Mouse (Mus musculus) left cerebral cortex, postnatal 4 days (tissue): Measurements from ENCODE around the gene Spred2. TPM values are rescaled to one million over a fixed set of nuclear protein-coding genes. Genes with fewer than 3 reads are reported as not detected.

Experiments used
- DNase-seq: peaks from one replicate; pipeline ENCODE4 v3.0.0-alpha.2; 2022
- intact Hi-C: fragments of 180-260 bp; cut with DNase I; formaldehyde crosslinking; loops from one replicate; pipeline ENCODE4 v1.15.1; 2025
- total RNA-seq, 2 experiments: library from RNA; stranded (reverse); gene quantifications; 2 replicates each; pipeline ENCODE4 v1.2.3; 2021

Gene Spred2
- total RNA-seq, 2 experiments from 2014 or later, result 52.1 to 57.0 TPM

DNA sequence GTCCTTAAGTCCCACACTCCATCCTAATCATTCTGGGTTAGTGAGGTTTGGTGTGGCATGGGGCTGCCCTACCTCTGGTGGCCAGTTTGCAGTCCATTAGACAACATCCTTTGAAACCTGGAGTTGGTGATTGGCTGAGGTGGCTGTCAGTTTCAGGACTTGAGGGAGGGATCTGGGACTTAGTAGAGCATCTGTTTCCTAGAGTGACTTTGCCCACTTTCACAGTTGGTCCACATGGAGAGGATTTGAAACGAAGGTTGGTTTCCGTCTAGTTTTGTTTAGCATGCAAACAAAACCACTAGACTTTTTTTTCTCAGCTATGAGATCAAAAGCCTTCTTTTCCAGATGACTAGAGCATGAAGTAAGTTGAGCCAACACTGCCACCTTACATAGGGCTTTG, 53.5 kb downstream of the Spred2 start:
- intact Hi-C loops, result no loop called here
- no peak for DNase-seq

GRCm38 (mm10) chr11:19979338-19979737, 55.2 kb downstream of the Spred2 start:
- DNase-seq, result no peak
- intact Hi-C loops, result no loop called here

DNA sequence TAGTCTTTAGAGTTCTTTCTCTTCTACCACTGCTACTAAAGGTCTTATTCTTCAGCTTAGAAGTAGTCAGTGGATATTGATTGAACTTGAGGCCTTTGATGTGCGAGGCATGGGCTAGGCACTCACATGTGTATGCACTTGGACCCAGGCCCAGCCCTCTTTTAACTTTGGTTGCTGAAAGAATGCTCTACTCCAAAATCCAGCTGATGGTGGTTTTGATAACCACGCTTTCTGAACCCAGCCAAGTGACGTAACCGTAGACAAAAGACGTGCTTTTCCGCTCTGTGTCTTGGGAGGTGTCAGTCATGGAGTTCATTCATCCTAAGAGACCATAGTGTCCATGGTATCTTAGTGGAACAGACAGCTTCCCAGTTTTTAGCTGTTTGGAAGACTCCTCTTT, 57.9 kb downstream of the Spred2 start:
- intact Hi-C loops, result loop anchor here (10.0 kb wide), 1 partner anchor 57 kb away; the partner anchor contains the start of gene Spred2
- DNase-seq, result no peak

DNA sequence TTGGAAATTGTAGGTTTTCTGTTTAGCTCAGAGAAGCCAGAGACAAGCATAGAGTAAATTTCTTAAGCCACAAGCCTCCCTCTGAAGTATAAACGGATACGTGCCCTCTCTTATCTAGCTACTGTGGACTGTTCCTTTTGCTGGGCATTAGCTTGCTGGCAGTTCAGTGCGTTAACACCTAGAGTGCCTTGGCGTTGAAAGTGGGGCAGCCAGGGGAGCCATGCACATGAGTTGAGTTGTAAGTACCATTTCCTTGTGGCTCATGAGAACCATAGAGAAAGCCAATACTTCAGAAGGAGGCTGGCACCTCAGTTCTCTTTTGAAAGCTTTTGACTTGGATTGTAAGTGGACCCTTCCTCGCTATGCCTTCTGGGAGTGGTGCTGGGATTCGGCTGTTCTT, 58.6 kb downstream of the Spred2 start:
- no peak for DNase-seq
- intact Hi-C loops, result loop anchor here (10.0 kb wide), 1 partner anchor 58 kb away; the partner anchor contains the start of gene Spred2

GRCm38 (mm10) chr11:19983298-19983697, 59.1 kb downstream of the Spred2 start:
- no peak for DNase-seq
- intact Hi-C loops, result loop anchor here (10.0 kb wide), 1 partner anchor 58 kb away; the partner anchor contains the start of gene Spred2

- intact Hi-C loops, result loop anchor here (10.0 kb wide), 1 partner anchor 59 kb away; the partner anchor contains the start of gene Spred2
- DNase-seq, result no peak
These were observed 59.9 kb downstream of the Spred2 start for GRCm38 (mm10) chr11:19984029-19984428.

DNA sequence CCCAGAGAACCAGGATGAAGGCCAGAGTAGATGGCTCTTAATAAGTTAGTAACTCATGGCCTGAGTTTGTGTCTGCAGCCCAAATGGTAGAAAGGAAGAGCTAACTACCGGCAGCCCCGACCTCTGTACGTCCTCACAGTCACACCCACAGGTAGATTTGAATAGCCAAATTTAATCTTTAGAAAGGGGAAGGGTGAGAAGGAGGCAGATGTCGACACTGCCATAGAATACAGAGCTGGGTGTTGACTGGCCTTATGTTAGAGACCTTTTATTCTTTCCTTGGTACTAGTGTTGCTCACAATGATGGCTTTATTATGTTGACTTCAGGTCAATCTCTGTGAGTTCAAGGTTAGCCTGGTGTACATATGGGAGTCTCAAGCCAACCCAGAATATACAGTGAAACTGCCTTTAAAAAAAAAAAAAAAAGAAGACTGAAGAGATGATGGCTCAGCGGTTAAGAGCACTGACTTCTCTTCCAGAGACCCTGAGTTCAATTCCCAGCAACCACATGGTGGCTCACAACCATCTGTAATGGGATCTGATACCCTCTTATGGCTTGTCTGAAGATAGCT, 61.2 kb downstream of the Spred2 start:
- DNase-seq, result no peak
- intact Hi-C loops, result loop anchor here (10.0 kb wide), 1 partner anchor 61 kb away; the partner anchor contains the start of gene Spred2

GRCm38 (mm10) chr11:19986443-19986861, 62.3 kb downstream of the Spred2 start:
- DNase-seq, result no peak
- intact Hi-C loops, result loop anchor here (10.0 kb wide), 1 partner anchor 62 kb away; the partner anchor contains the start of gene Spred2

DNA sequence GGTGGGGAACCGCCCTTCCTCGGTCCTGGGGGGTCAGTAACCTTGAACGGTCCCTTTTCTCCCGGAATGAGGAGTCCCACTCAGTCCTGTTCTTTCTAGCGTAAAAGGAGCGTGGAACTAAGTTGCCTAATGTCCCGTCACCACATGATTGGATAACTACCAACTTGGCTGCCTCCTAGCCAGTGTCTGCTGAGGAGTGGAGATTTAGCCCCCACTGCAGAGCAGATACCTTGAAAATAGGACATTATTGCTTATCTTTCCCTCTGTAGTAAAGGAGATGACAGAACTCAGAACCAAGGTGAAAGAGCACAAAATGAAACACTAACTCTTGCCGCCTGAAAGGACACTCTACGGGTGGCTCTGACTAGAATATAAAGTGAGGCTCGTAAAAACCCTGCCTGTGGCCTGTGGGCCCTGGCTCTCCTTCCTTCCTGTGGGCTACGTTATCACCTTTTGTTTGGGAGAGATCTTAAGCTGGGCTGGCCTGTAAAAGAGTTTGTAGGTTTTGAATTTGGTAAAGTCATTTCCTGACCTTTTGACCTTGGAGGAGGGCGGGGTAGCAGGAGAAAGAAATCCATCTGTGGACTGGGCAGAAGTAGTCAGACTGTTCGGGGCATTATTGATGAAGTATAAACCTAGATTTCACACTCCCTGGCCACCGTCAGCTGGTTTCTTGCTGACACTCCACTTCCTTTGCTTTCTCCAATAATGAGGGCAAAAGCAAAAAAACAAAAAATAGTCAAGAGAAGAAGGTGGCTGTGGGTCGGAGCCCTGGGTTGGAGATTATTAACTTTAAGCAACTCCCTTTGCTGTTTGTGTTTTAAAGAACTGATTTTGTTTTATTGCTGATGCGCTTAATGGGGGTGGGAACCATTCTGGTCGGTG, 62.9 kb downstream of the Spred2 start:
- DNase-seq, result no peak
- intact Hi-C loops, result loop anchor here (10.0 kb wide), 1 partner anchor 62 kb away; the partner anchor contains the start of gene Spred2

GRCm38 (mm10) chr11:19987756-19988091, 63.5 kb downstream of the Spred2 start:
- intact Hi-C loops, result loop anchor here (10.0 kb wide), 1 partner anchor 63 kb away; the partner anchor contains the start of gene Spred2
- DNase-seq, result no peak

- intact Hi-C loops, result loop anchor here (10.0 kb wide), 1 partner anchor 63 kb away; the partner anchor contains the start of gene Spred2
- no peak for DNase-seq
These were observed 64.0 kb downstream of the Spred2 start for GRCm38 (mm10) chr11:19988224-19988623.

DNA sequence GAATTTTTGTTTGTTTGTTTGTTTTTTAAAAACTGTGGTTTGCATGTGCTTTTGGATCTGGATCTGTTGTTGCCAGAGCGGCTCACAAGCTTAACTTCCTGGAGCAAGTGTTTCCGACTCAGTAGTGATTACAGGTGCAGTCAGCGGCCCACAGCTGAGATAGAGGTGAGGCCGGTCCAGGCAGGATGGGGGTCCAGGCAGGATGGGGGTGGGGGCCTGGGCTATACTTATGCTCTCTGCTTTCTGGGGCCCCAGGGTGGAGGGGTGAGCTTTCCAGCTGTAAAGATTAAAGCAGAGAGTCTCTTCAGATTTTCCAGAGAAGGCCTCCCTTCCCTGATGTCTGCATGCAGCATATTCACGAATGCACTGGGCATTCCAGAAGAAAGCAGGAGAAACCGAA, 64.5 kb downstream of the Spred2 start:
- intact Hi-C loops, result loop anchor here (10.0 kb wide), 1 partner anchor 64 kb away; the partner anchor contains the start of gene Spred2
- DNase-seq, result no peak

- no peak for DNase-seq
- intact Hi-C loops, result loop anchor here (10.0 kb wide), 1 partner anchor 65 kb away; the partner anchor contains the start of gene Spred2
These were observed 65.2 kb downstream of the Spred2 start for GRCm38 (mm10) chr11:19989141-19989910.

DNA sequence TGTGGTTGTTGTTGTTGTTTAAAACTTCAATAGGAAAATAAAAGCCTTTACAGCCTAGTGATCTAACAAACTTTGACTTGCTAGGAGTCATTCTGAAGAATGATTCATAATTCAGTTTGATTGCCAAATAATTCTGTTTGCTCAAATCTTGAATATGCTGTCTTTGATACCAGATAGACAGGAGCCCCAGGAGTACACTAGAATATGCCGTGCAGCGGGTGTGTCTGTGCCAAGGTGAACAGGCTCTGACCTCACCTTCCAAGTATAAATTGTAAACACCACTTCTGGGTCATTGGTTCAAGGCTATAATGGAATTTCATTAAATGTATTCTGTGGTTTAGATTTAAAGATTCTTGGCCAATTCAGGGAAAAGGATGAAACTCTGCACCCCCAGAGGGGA, 66.6 kb downstream of the Spred2 start:
- intact Hi-C loops, result no loop called here
- DNase-seq, result no peak

GRCm38 (mm10) chr11:19991303-19991976, 67.3 kb downstream of the Spred2 start:
- peak; percentile 24 for DNase-seq
- intact Hi-C loops, result no loop called here

GRCm38 (mm10) chr11:19992341-19993281, 68.4 kb downstream of the Spred2 start:
- intact Hi-C loops, result no loop called here

GRCm38 (mm10) chr11:19993753-19994152, 69.6 kb downstream of the Spred2 start:
- intact Hi-C loops, result no loop called here
- no peak for DNase-seq

More at GRCm38 (mm10) chr11:19992341-19993281, 68.4 kb downstream of the Spred2 start:
- DNase-seq, result no peak

DNA sequence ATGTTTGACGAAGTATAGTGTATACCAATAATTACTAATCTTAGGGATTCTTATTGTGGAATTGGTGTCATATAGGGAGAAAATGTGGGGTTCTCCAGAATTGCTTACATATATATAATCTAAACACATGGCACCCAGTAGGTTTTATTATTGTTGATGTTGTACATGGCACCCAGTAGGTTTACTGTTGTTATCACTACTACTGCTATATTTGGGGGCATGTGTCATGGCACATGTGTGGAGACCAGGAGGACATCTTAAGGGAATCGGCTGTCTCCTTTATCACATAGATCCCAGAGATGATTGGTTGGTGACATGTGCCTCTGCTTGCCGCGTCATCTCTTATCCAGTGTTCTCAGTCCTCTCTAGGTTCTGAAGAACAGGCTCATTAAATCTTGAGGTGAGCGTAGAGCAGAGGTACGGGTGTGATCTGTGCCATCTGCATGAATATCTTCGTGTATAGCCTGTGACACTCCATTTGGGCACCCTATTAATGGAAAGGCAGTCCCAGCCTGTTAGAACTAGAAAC, 70.2 kb downstream of the Spred2 start:
- intact Hi-C loops, result no loop called here
- DNase-seq, result no peak

DNA sequence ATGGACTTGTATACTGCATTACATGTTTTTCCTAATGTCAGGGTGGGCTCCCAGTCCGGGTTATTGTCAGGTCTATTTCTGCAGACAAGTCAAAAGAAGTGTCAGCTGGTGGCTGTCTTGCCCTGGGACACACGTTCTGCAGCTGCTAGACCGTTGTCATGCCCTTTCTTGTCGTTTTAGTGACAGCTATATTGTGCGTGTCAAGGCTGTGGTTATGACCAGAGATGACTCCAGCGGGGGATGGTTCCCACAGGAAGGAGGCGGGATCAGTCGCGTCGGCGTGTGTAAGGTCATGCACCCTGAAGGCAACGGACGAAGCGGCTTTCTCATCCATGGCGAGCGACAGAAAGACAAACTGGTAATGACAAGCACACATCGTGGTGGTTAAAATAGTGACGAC, 73.8 kb downstream of the Spred2 start:
- DNase-seq, result no peak
- intact Hi-C loops, result no loop called here
